7 mouse cellular contexts compared by ENCODE assay signal in genomic region chr19:10576690-10577561, GRCm38 (mm10). TPM values are rescaled to one million over a fixed set of nuclear protein-coding genes. Genes with fewer than 3 reads are reported as not detected.
DNase-seq lines count a peak whose midpoint lies in the region; ATAC-seq lines count a peak whose summit lies in the region.

Gene Cyb561a3, plus strand, starts transcription at chr19:10577172.
Gene Tmem138, minus strand, starts transcription at chr19:10577362.

- H3K9me3 ChIP-seq in intestine, embryonic 15.5 days, result no peaks in the 10 kb centered on the region
- H3K9me3 ChIP-seq in midbrain, embryonic 10.5 days (replicated peaks), result no peaks in the 10 kb centered on the region

- H3K4me1 ChIP-seq in intestine, embryonic 15.5 days (replicated peaks), result peaks cover 3% of the 10 kb centered on the region; the same call in 1 of the 2 replicates
- peaks cover 23% of the 10 kb centered on the region for H3K4me1 ChIP-seq in midbrain, embryonic 10.5 days

- H3K4me3 ChIP-seq in intestine, embryonic 15.5 days (replicated peaks), result peak within 1 kb of the TSS; percentile 68
- H3K4me3 ChIP-seq in midbrain, embryonic 10.5 days, result peak within 1 kb of the TSS; percentile 79

- H3K27ac ChIP-seq in intestine, embryonic 15.5 days, result peak within 1 kb of the TSS; percentile 93
- H3K27ac ChIP-seq in midbrain, embryonic 10.5 days (replicated peaks), result peak within 1 kb of the TSS; percentile 94

- intact Hi-C loops in gastrocnemius, postnatal 36 days (cut with DNase I), result no loop called here
- intact Hi-C loops in left cerebral cortex, postnatal 25 days (cut with DNase I), result loop anchor here (1.0 kb wide), 2 partner anchors 22 to 28 kb away; partner anchors contain the start of genes Ddb1 and Tkfc

- ATAC-seq in intestine, embryonic 15.5 days, result peak; percentile 98

- H3K4me2 ChIP-seq in intestine, embryonic 15.5 days (replicated peaks), result peak within 1 kb of the TSS; percentile 83

- H3K36me3 ChIP-seq in intestine, embryonic 15.5 days, result 0 out of 2 replicates have a peak, but pooled peaks cover 8% of the 10 kb centered on the region
- H3K36me3 ChIP-seq in midbrain, embryonic 10.5 days, result peaks cover 33% of the 10 kb centered on the region

- H3K9ac ChIP-seq in intestine, embryonic 15.5 days, result peak within 1 kb of the TSS; percentile 81

- no peaks in the 10 kb centered on the region for H3K27me3 ChIP-seq in intestine, embryonic 15.5 days (replicated peaks)
- no peaks in the 10 kb centered on the region for H3K27me3 ChIP-seq in midbrain, embryonic 10.5 days (ENCODE audit: low read depth, poor library complexity, severe bottlenecking)

- under 1% methylated on average over 44 of the region's 44 CpGs for WGBS in intestine, embryonic 15.5 days
- under 1% methylated on average over 44 of the region's 44 CpGs for WGBS in midbrain, embryonic 10.5 days

- peak; percentile 94 for DNase-seq in adrenal gland, adult 2 months
- peak; percentile 87 for DNase-seq in embryo, embryonic 11.5 days (ENCODE audit: low read depth, low spot score)
- DNase-seq in gastrocnemius, postnatal 36 days, result peak; percentile 89 to 92
- DNase-seq in left cerebral cortex, postnatal 25 days (ENCODE audit: low spot score in 2 of 2), result peak; percentile 94 to 97
- peak; percentile 94 for DNase-seq in midbrain, embryonic 10.5 days (ENCODE audit: low spot score)
- DNase-seq in right cerebral cortex, postnatal 4 days, result peak; percentile 84

RNA-seq across cellular contexts. Expression of gene Cyb561a3, which starts in this region (rescaled TPM):
- total RNA-seq in adrenal gland, adult 2 months (2021), result 10 to 100 TPM; 14.7 to 24.6 TPM
- polyA plus RNA-seq in adrenal gland, adult 2 months (2012; rRNA removed), result 34.1 and 37.2 TPM in 2 replicates
- 1 to 10 TPM; 5.4 to 5.8 TPM for total RNA-seq in gastrocnemius, postnatal 36 days (2021)
- 17.0 and 19.2 TPM in 2 replicates for polyA plus RNA-seq in intestine, embryonic 15.5 days (2015; fragmentation: Nextera tagmentation; extraction: Ambion mirVana)
- 10 to 100 TPM; 12.2 to 13.9 TPM for total RNA-seq in left cerebral cortex, postnatal 25 days (2021)
- 15.2 and 15.3 TPM in 2 replicates for polyA plus RNA-seq in midbrain, embryonic 10.5 days (2016; fragmentation: Nextera tagmentation; extraction: Ambion mirVana)

RNA-seq across cellular contexts. Expression of gene Tmem138, which starts in this region (rescaled TPM):
- 1 to 10 TPM; 7.0 to 9.8 TPM for total RNA-seq in adrenal gland, adult 2 months (2021)
- 7.1 and 9.0 TPM in 2 replicates for polyA plus RNA-seq in adrenal gland, adult 2 months (2012; rRNA removed)
- under 1 TPM; 0.71 to 0.94 TPM for total RNA-seq in gastrocnemius, postnatal 36 days (2021)
- polyA plus RNA-seq in intestine, embryonic 15.5 days (2015; fragmentation: Nextera tagmentation; extraction: Ambion mirVana), result 26.8 and 28.5 TPM in 2 replicates
- total RNA-seq in left cerebral cortex, postnatal 25 days (2021), result 10 to 100 TPM; 12.4 to 13.6 TPM
- polyA plus RNA-seq in midbrain, embryonic 10.5 days (2016; fragmentation: Nextera tagmentation; extraction: Ambion mirVana), result 67.4 and 68.5 TPM in 2 replicates

Comparison
In these comparisons a context has a peak if more than half of its experiments do, and no peak if none do; other contexts are left out.
1. Peak in every context shown above with its lines: DNase-seq, ATAC-seq, H3K4me3 ChIP-seq and H3K27ac ChIP-seq.
2. RNA of gene Tmem138 (total RNA-seq): 12.4 to 13.6 TPM in left cerebral cortex, postnatal 25 days and 7.0 to 9.8 TPM in adrenal gland, adult 2 months; 0.71 to 0.94 TPM in gastrocnemius, postnatal 36 days; every median in the first group is over 4 times any median in the second.